Mouse (Mus musculus) ES-Bruce4 (cell line): ENCODE measurements around the gene Ly86. TPM values are rescaled to one million over a fixed set of nuclear protein-coding genes. Genes with fewer than 3 reads are reported as not detected.

Source experiments
- H3K27ac ChIP-seq: 2 replicates; pipeline ENCODE4 v1.5.1; 2012; ENCODE audit warnings: low read length, inconsistent platforms; ENCODE audit not compliant: insufficient read depth
- H3K27me3 ChIP-seq: 2 replicates; pipeline ENCODE4 v1.6.1; 2012; ENCODE audit warnings: mild to moderate bottlenecking, low read length, inconsistent platforms; ENCODE audit not compliant: control insufficient read depth, poor library complexity, insufficient read depth, severe bottlenecking
- H3K36me3 ChIP-seq: 2 replicates; pipeline ENCODE4 v1.6.1; 2012; ENCODE audit warnings: inconsistent platforms, mild to moderate bottlenecking, low read length, moderate library complexity; ENCODE audit not compliant: control insufficient read depth, poor library complexity, insufficient read depth, severe bottlenecking
- H3K4me1 ChIP-seq: one replicate; pipeline ENCODE4 v1.8.1; 2011; ENCODE audit warnings: low read length; ENCODE audit not compliant: control insufficient read depth, insufficient read depth
- H3K4me3 ChIP-seq: 2 replicates; pipeline ENCODE4 v1.5.1; 2011; ENCODE audit warnings: low read depth, mild to moderate bottlenecking, low read length
- H3K9ac ChIP-seq: 2 replicates; pipeline ENCODE4 v1.6.1; 2012; ENCODE audit warnings: low read depth, mild to moderate bottlenecking, inconsistent platforms; ENCODE audit not compliant: poor library complexity, severe bottlenecking
- H3K9me3 ChIP-seq: replicated peaks from 2 replicates; pipeline ENCODE4 v1.6.1; 2012; ENCODE audit warnings: mild to moderate bottlenecking, low read length, inconsistent platforms; ENCODE audit not compliant: control insufficient read depth, poor library complexity, insufficient read depth, severe bottlenecking
- CTCF ChIP-seq: IDR thresholded peaks from one replicate; pipeline ENCODE4 v1.8.1; 2011; ENCODE audit warnings: low read depth, low read length
- EP300 ChIP-seq: IDR thresholded peaks from 2 replicates; pipeline ENCODE4 v1.6.1; 2011; ENCODE audit warnings: low read depth, low read length; ENCODE audit not compliant: insufficient read depth
- POLR2A ChIP-seq: IDR thresholded peaks from one replicate; pipeline ENCODE4 v1.8.1; 2011; ENCODE audit warnings: low read length; ENCODE audit not compliant: insufficient read depth
- polyA plus RNA-seq: library from polyadenylated mRNA; stranded (reverse); fragments of >200 nt; gene quantifications from 2 replicates; pipeline ENCODE4 v1.2.4, GENCODE M21; 2011; ENCODE audit warnings: low read depth; ENCODE audit not compliant: missing spikeins, insufficient read depth, insufficient read length

Ly86 gene
- polyA plus RNA-seq, 1 experiment: not detected

GRCm38 (mm10) chr13:37459957-37460930 is 115.2 kb downstream of the Ly86 start:
- no peak overlapping the region for H3K27ac ChIP-seq

GRCm38 (mm10) chr13:37462049-37462702 is 117.2 kb downstream of the Ly86 start:
- no peak overlapping the region for H3K4me3 ChIP-seq
- no peak overlapping the region for H3K9ac ChIP-seq
- no peaks in the 10 kb centered on the region for H3K27me3 ChIP-seq
- peaks cover 4% of the 10 kb centered on the region for H3K4me1 ChIP-seq
- H3K36me3 ChIP-seq: no peaks in the 10 kb centered on the region
- H3K9me3 ChIP-seq: no peaks in the 10 kb centered on the region
- no peak overlapping the region for H3K27ac ChIP-seq
- TF ChIP-seq EP300: no peak
- TF ChIP-seq POLR2A: no peak
- TF ChIP-seq CTCF: no peak

More at GRCm38 (mm10) chr13:37459957-37460930, 115.2 kb downstream of the Ly86 start:
- TF ChIP-seq POLR2A (no peak), CTCF (no peak), EP300 (no peak)
- Histone ChIP-seq H3K4me3 (no peak overlapping the region), H3K9me3 (no peaks in the 10 kb centered on the region), H3K9ac (no peak overlapping the region), H3K4me1 (peaks cover 7% of the 10 kb centered on the region), H3K36me3 (no peaks in the 10 kb centered on the region), H3K27me3 (no peaks in the 10 kb centered on the region)

- H3K9ac ChIP-seq: no peak overlapping the region
- H3K27ac ChIP-seq: no peak overlapping the region
- no peaks in the 10 kb centered on the region for H3K9me3 ChIP-seq
- H3K27me3 ChIP-seq: no peaks in the 10 kb centered on the region
- no peaks in the 10 kb centered on the region for H3K36me3 ChIP-seq
- no peak for TF ChIP-seq EP300
- no peak for TF ChIP-seq POLR2A
- no peak for TF ChIP-seq CTCF
- no peak overlapping the region for H3K4me3 ChIP-seq
- no peaks in the 10 kb centered on the region for H3K4me1 ChIP-seq
Measured at GRCm38 (mm10) chr13:37465710-37466109, 120.7 kb downstream of the Ly86 start.

- Histone ChIP-seq H3K4me1 (no peaks in the 10 kb centered on the region), H3K27me3 (no peaks in the 10 kb centered on the region), H3K9me3 (no peaks in the 10 kb centered on the region), H3K27ac (no peak overlapping the region), H3K36me3 (no peaks in the 10 kb centered on the region), H3K9ac (no peak overlapping the region), H3K4me3 (no peak overlapping the region; the same call in 1 of the 2 replicates)
- TF ChIP-seq POLR2A (no peak), CTCF (peak; percentile 38)
Measured at GRCm38 (mm10) chr13:37467795-37468194, 122.8 kb downstream of the Ly86 start.
